Mouse (Mus musculus) 3T3-L1 (cell line): Measurements from ENCODE around the gene AL731706.2.

ENCODE experiments used
- DNase-seq: peaks from one replicate; pipeline ENCODE4 v3.0.0-alpha.2; 2015; ENCODE audit warnings: low read depth, low spot score

Gene AL731706.2

GRCm38 (mm10) chr2:136885579-136885978 lies at the start of gene AL731706.2:
AL731706.2 (minus strand) TSS chr2:136885679.
- DNase-seq = no peak

GRCm38 (mm10) chr2:136921003-136921408 lies 35.5 kb upstream of the AL731706.2 start:
- DNase-seq = peak; percentile 92

GRCm38 (mm10) chr2:136920257-136920993 lies 34.9 kb upstream of the AL731706.2 start:
- DNase-seq = peak; percentile 35

GRCm38 (mm10) chr2:136919433-136919832 lies 34.0 kb upstream of the AL731706.2 start:
- DNase-seq = no peak

GRCm38 (mm10) chr2:136914334-136914902 lies 28.9 kb upstream of the AL731706.2 start:
- peak; percentile 57 for DNase-seq

GRCm38 (mm10) chr2:136913021-136913420 lies 27.5 kb upstream of the AL731706.2 start:
- DNase-seq = no peak

- DNase-seq = no peak
These were observed 26.5 kb upstream of the AL731706.2 start for GRCm38 (mm10) chr2:136911958-136912411.

GRCm38 (mm10) chr2:136909298-136909697 lies 23.8 kb upstream of the AL731706.2 start:
- no peak for DNase-seq

- no peak for DNase-seq
These were observed 23.1 kb upstream of the AL731706.2 start for GRCm38 (mm10) chr2:136908596-136908995.

GRCm38 (mm10) chr2:136896131-136896530 lies 10.7 kb upstream of the AL731706.2 start:
- DNase-seq = peak; percentile 47

- no peak for DNase-seq
These were observed 9.0 kb upstream of the AL731706.2 start for GRCm38 (mm10) chr2:136894494-136894893.

- peak; percentile 99 for DNase-seq
These were observed 6.5 kb upstream of the AL731706.2 start for GRCm38 (mm10) chr2:136891951-136892371.

- DNase-seq = peak; percentile 100
These were observed 5.8 kb upstream of the AL731706.2 start, which contains the start of the genes Slx4ip, AL731706.1 and Mkks for GRCm38 (mm10) chr2:136891068-136891950. Slx4ip (plus strand) TSS chr2:136891218. AL731706.1 (minus strand) TSS chr2:136891389. Mkks (minus strand) TSS chr2:136891389.

- peak; percentile 83 for DNase-seq
These were observed 5.2 kb upstream of the AL731706.2 start for GRCm38 (mm10) chr2:136890716-136891067.

GRCm38 (mm10) chr2:136886846-136887245 lies 1.4 kb upstream of the AL731706.2 start:
- DNase-seq = peak; percentile 72

GRCm38 (mm10) chr2:136854543-136855388 lies 30.7 kb downstream of the AL731706.2 start:
- DNase-seq = no peak

GRCm38 (mm10) chr2:136850366-136850765 lies 35.1 kb downstream of the AL731706.2 start:
- no peak for DNase-seq

GRCm38 (mm10) chr2:136837994-136838393 lies 47.5 kb downstream of the AL731706.2 start:
- DNase-seq = no peak

- DNase-seq = peak; percentile 39
These were observed 49.6 kb downstream of the AL731706.2 start for GRCm38 (mm10) chr2:136835882-136836281.
